Mouse (Mus musculus) myocyte (in vitro differentiated cells): ENCODE measurements at regions not wholly inside any gene's neighbourhood (a gene's known extent, or its start where the extent isn't known, plus 50 kb on each side); places are given as distances from the start of the nearest gene placed in this dataset.

Source experiments
- H3K27me3 ChIP-seq: one replicate; pipeline ENCODE4 v1.6.1; 2011; ENCODE audit not compliant: control insufficient read depth, insufficient read depth, insufficient read length
- H3K36me3 ChIP-seq: one replicate; pipeline ENCODE4 v1.6.1; 2011; ENCODE audit not compliant: control insufficient read depth, insufficient read depth
- H3K4me2 ChIP-seq: one replicate; pipeline ENCODE4 v1.6.1; 2011; ENCODE audit warnings: low read depth, control low read depth
- H3K4me3 ChIP-seq: one replicate; pipeline ENCODE4 v1.5.1; 2011; ENCODE audit warnings: mild to moderate bottlenecking, control low read depth, moderate library complexity
- H3K79me2 ChIP-seq: one replicate; pipeline ENCODE4 v1.6.1; 2011; ENCODE audit not compliant: control insufficient read depth, insufficient read depth
- H3ac ChIP-seq: one replicate; pipeline ENCODE4 v1.6.1; 2011; ENCODE audit not compliant: control insufficient read depth, insufficient read length
- CEBPB ChIP-seq: IDR thresholded peaks from 2 replicates; pipeline ENCODE4 v1.6.1; 2011; ENCODE audit warnings: mild to moderate bottlenecking, moderate library complexity; ENCODE audit not compliant: poor library complexity, insufficient read depth, severe bottlenecking
- E2F4 ChIP-seq: IDR thresholded peaks from one replicate; pipeline ENCODE4 v1.6.1; 2011; ENCODE audit warnings: mild to moderate bottlenecking, control low read depth, moderate library complexity; ENCODE audit not compliant: insufficient read depth
- MAX ChIP-seq: IDR thresholded peaks from one replicate; pipeline ENCODE4 v1.6.1; 2011; ENCODE audit warnings: low read depth, mild to moderate bottlenecking, control low read depth
- MYOD1 ChIP-seq, 3 experiments: IDR thresholded peaks; one replicate each; pipeline ENCODE4 v1.6.1; 2011; ENCODE audit warnings: control low read depth in 2 of 3, low read depth in 2 of 3, mild to moderate bottlenecking in 2 of 3, moderate library complexity in 1 of 3; ENCODE audit not compliant: insufficient read length in 2 of 3, control insufficient read depth in 1 of 3
- MYOG ChIP-seq, 3 experiments: IDR thresholded peaks; one replicate each; pipeline ENCODE4 v1.6.1; 2011; ENCODE audit warnings: control low read depth in 2 of 3, low read depth in 2 of 3, mild to moderate bottlenecking in 2 of 3; ENCODE audit not compliant: insufficient read length in 2 of 3, control insufficient read depth in 1 of 3, insufficient read depth in 1 of 3
- POLR2A ChIP-seq: IDR thresholded peaks from one replicate; pipeline ENCODE4 v1.6.1; 2011; ENCODE audit warnings: low read depth, mild to moderate bottlenecking, control low read depth, moderate library complexity; ENCODE audit not compliant: insufficient read length
- POLR2AphosphoS2 ChIP-seq: IDR thresholded peaks from one replicate; pipeline ENCODE4 v1.6.1; 2011; ENCODE audit warnings: low read depth, control low read depth; ENCODE audit not compliant: insufficient read length
- REST ChIP-seq: IDR thresholded peaks from one replicate; pipeline ENCODE4 v1.6.1; 2011; ENCODE audit warnings: mild to moderate bottlenecking, control low read depth, moderate library complexity; ENCODE audit not compliant: insufficient read depth, insufficient read length
- SRF ChIP-seq: IDR thresholded peaks from one replicate; pipeline ENCODE4 v1.6.1; 2011; ENCODE audit warnings: low read depth; ENCODE audit not compliant: control insufficient read depth, insufficient read length
- TCF12 ChIP-seq: IDR thresholded peaks from one replicate; pipeline ENCODE4 v1.6.1; 2011; ENCODE audit warnings: mild to moderate bottlenecking, control low read depth; ENCODE audit not compliant: poor library complexity, insufficient read depth, severe bottlenecking
- TCF3 ChIP-seq: IDR thresholded peaks from one replicate; pipeline ENCODE4 v1.6.1; 2011; ENCODE audit warnings: low read depth, control low read depth; ENCODE audit not compliant: insufficient read length
- USF1 ChIP-seq: IDR thresholded peaks from one replicate; pipeline ENCODE4 v1.6.1; 2011; ENCODE audit warnings: low read depth, mild to moderate bottlenecking, control low read depth, moderate library complexity

DNA sequence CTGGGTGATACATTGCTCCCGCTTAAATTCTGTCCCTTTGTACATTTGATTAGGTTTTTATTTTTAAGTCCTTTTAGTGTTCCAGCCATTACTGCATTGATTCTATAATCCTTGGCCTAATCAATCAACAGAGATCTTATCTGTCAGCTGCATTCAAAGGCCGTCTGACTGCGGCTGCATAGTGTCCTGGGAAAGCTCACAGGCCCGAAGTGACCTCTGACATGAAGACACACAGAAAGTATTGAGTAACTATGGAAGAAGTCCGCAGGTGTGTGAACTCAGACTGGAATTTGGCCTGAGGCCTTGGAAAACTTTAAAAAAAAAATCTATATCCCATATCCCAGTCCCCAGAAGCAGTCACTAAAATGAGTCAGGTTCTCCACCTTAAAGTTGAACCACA, 67.4 kb upstream of the Ptpn13 start:
- Histone ChIP-seq H3K27me3 (no peaks in the 10 kb centered on the region), H3K79me2 (no peaks in the 10 kb centered on the region), H3K36me3 (no peaks in the 10 kb centered on the region), H3K4me2 (no peak overlapping the region), H3K4me3 (no peak overlapping the region), H3ac (no peak overlapping the region)
- no peak for TF ChIP-seq MYOD1 (IDR thresholded peaks at IDR 0.05; ENCODE audit: control insufficient read depth in 1 of 3, insufficient read length in 2 of 3, low read depth in 2 of 3)
- TF ChIP-seq REST: no peak
- no peak for TF ChIP-seq MYOG (IDR thresholded peaks at IDR 0.05; ENCODE audit: control insufficient read depth in 1 of 3, insufficient read depth in 1 of 3, insufficient read length in 2 of 3, low read depth in 2 of 3)
- no peak for TF ChIP-seq E2F4
- TF ChIP-seq MAX: no peak
- no peak for TF ChIP-seq SRF
- no peak for TF ChIP-seq TCF3
- no peak for TF ChIP-seq CEBPB
- no peak for TF ChIP-seq POLR2A
- TF ChIP-seq POLR2AphosphoS2: no peak
- no peak for TF ChIP-seq USF1
- TF ChIP-seq TCF12: no peak

DNA sequence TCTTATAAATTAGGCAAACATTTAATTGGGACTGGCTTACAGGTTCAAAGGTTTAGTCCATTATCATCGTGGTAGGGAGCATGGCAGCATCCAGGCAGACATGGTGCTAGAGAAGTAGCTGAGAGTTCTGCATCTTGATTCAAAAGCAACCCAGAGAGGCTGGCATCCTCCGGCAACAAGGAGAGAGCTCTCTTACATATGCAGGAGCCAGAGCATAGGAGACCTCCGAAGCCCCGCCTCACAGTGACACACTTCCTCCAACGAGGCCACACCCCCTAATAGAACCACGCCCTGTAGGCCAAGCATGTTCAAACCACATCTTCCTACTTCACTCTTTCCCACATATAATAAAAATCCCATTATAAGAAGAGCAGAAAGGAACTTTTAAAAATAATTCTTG, 68.5 kb upstream of the Ptpn13 start:
- TF ChIP-seq REST (no peak), POLR2A (no peak)
- H3K79me2 ChIP-seq: no peaks in the 10 kb centered on the region
- no peaks in the 10 kb centered on the region for H3K36me3 ChIP-seq
- no peak overlapping the region for H3ac ChIP-seq
- no peaks in the 10 kb centered on the region for H3K27me3 ChIP-seq
- H3K4me2 ChIP-seq: peak overlapping the region; percentile 67
- H3K4me3 ChIP-seq: no peak overlapping the region

DNA sequence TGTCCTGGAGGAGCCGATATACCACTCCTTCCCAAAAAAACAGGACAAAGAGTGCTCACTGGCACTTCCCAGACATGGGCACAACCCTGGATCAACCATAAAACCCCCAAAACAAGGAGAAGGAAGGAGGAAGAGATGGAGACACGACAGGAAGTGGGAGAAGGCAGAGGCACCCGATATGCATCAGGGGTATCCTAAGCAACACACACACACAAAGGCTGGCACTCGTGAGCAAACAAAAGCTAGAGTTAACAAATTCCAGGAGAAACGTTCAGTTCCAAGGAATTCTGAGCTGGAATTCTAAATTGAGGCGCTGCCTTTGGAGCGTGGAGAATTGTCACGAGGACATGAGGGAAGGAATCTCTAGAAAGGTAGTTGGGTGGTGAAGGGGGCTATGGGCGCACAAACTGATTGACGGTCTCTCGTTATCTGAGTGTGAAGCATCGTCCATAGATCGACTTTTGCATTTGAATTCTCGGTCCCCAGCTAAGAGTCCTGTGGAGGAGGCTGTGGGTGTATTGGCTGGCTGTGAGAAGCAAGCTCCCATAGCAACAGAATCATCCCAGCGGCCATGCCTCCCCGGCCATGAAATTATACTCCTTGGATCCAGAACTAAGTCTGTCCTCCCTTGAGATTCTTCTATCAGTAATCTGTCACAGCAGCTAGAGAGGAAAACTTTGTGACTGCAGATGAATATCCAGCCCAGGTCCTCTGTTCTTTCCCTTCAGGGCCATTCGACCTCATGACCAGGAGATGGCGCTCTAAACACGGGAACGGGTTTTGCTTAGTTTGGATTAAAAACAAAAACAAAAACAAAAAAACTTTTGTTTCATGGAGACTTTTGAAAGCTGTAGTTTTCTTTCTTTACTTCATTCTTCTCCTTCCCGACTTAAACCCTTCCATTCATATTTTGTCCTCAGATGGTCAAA, 69.4 kb upstream of the Ptpn13 start:
- Histone ChIP-seq H3K27me3 (no peaks in the 10 kb centered on the region), H3K4me2 (peak overlapping the region; percentile 67), H3K36me3 (no peaks in the 10 kb centered on the region), H3K4me3 (no peak overlapping the region), H3K79me2 (no peaks in the 10 kb centered on the region), H3ac (no peak overlapping the region)
- TF ChIP-seq POLR2AphosphoS2: no peak
- no peak for TF ChIP-seq CEBPB
- no peak for TF ChIP-seq MAX
- no peak for TF ChIP-seq MYOG (IDR thresholded peaks at IDR 0.05; ENCODE audit: control insufficient read depth in 1 of 3, insufficient read depth in 1 of 3, insufficient read length in 2 of 3, low read depth in 2 of 3)
- TF ChIP-seq REST: no peak
- no peak for TF ChIP-seq E2F4
- TF ChIP-seq TCF3: no peak
- no peak for TF ChIP-seq TCF12
- TF ChIP-seq USF1: no peak
- no peak for TF ChIP-seq SRF
- no peak for TF ChIP-seq POLR2A
- no peak for TF ChIP-seq MYOD1 (IDR thresholded peaks at IDR 0.05; ENCODE audit: control insufficient read depth in 1 of 3, insufficient read length in 2 of 3, low read depth in 2 of 3)

DNA sequence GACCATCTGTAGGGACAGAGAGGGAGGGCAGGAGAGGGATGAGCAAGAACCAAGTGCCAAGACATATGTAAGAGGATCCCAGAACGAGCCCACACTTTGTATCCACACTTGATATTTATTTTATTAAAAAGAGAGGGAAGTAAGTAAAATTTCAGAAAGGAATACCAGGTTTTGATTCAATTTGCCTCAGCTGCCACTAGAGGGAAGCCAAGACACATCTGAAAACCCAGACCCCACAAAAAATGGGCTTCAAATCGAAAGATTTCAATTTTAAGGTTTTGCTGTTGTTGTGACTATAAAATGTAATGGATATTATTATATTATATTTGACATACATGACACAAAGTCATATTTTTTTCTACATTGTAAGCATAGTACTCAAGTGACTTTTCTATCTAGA, 81.1 kb upstream of the Ptpn13 start:
- no peak overlapping the region for H3K4me3 ChIP-seq
- H3ac ChIP-seq: no peak overlapping the region
- no peaks in the 10 kb centered on the region for H3K27me3 ChIP-seq
- no peaks in the 10 kb centered on the region for H3K79me2 ChIP-seq
- H3K4me2 ChIP-seq: no peak overlapping the region
- no peaks in the 10 kb centered on the region for H3K36me3 ChIP-seq
- TF ChIP-seq TCF12: no peak
- no peak for TF ChIP-seq E2F4
- no peak for TF ChIP-seq USF1
- TF ChIP-seq CEBPB: no peak
- no peak for TF ChIP-seq MYOD1 (IDR thresholded peaks at IDR 0.05; ENCODE audit: control insufficient read depth in 1 of 3, insufficient read length in 2 of 3, low read depth in 2 of 3)
- no peak for TF ChIP-seq POLR2A
- no peak for TF ChIP-seq MAX
- no peak for TF ChIP-seq SRF
- TF ChIP-seq REST: no peak
- no peak for TF ChIP-seq TCF3
- no peak for TF ChIP-seq POLR2AphosphoS2
- no peak for TF ChIP-seq MYOG (IDR thresholded peaks at IDR 0.05; ENCODE audit: control insufficient read depth in 1 of 3, insufficient read depth in 1 of 3, insufficient read length in 2 of 3, low read depth in 2 of 3)

DNA sequence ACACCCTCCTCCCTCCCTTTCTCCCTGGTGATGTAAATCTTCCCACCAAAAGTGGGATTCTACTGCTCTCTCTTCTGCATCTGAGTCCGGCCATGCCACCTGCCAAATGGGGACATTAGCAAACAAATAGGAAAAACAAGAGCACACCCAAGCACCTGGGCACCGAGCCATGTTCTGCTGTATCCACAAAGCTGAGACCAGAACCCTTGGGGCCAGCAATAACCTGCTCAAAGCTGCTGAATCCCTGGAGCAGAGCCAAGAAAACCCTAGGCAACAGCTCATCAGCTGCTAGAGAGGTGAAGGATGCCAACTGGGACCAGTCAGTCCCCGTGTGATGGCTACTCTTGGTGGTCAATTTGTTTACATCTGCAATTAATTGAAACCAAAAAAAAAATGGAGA, 83.5 kb upstream of the Ptpn13 start:
- H3K4me2 ChIP-seq: no peak overlapping the region
- H3K79me2 ChIP-seq: no peaks in the 10 kb centered on the region
- H3ac ChIP-seq: no peak overlapping the region
- TF ChIP-seq POLR2A (no peak), REST (no peak), MYOD1 (IDR thresholded peaks at IDR 0.05; ENCODE audit: control insufficient read depth in 1 of 3, insufficient read length in 2 of 3, low read depth in 2 of 3) (no peak), USF1 (no peak), E2F4 (no peak), TCF12 (no peak), POLR2AphosphoS2 (no peak), CEBPB (no peak), MYOG (IDR thresholded peaks at IDR 0.05; ENCODE audit: control insufficient read depth in 1 of 3, insufficient read depth in 1 of 3, insufficient read length in 2 of 3, low read depth in 2 of 3) (no peak), SRF (no peak)
- no peak overlapping the region for H3K4me3 ChIP-seq
- no peaks in the 10 kb centered on the region for H3K36me3 ChIP-seq
- no peaks in the 10 kb centered on the region for H3K27me3 ChIP-seq
